Mouse (Mus musculus) brain, adult 2 months (tissue): ENCODE measurements around the gene Hk1.
A peak's percentile ranks its signal among the peaks of the same experiment; 100 is the strongest.

Experiments used
- DNase-seq: peaks from one replicate; pipeline ENCODE4 v3.0.0; 2011; ENCODE audit warnings: low read depth, low spot score

The Hk1 gene

GRCm38 (mm10) chr10:62321457-62321856, 58.3 kb downstream of the Hk1 start:
- peak; percentile 47 for DNase-seq

GRCm38 (mm10) chr10:62320402-62320978, 59.2 kb downstream of the Hk1 start:
- peak; percentile 99 for DNase-seq

GRCm38 (mm10) chr10:62319154-62319553, 60.6 kb downstream of the Hk1 start:
- DNase-seq, result peak; percentile 56

- no peak for DNase-seq
Measured at GRCm38 (mm10) chr10:62316467-62316866, 63.2 kb downstream of the Hk1 start.

- DNase-seq, result peak; percentile 66
Measured at GRCm38 (mm10) chr10:62313885-62314424, 65.8 kb downstream of the Hk1 start.

- no peak for DNase-seq
Measured at GRCm38 (mm10) chr10:62313140-62313539, 66.6 kb downstream of the Hk1 start.

GRCm38 (mm10) chr10:62311464-62311863, 68.2 kb downstream of the Hk1 start:
- no peak for DNase-seq

GRCm38 (mm10) chr10:62310259-62311039, 69.3 kb downstream of the Hk1 start:
- DNase-seq, result peak; percentile 78

- DNase-seq, result no peak
Measured at GRCm38 (mm10) chr10:62309593-62309992, 70.1 kb downstream of the Hk1 start.

GRCm38 (mm10) chr10:62308896-62309491, 70.7 kb downstream of the Hk1 start:
- DNase-seq, result no peak

- DNase-seq, result peak; percentile 29
Measured at GRCm38 (mm10) chr10:62306483-62306882, 73.2 kb downstream of the Hk1 start.

- peak; percentile 44 for DNase-seq
Measured at GRCm38 (mm10) chr10:62305090-62305489, 74.6 kb downstream of the Hk1 start.

GRCm38 (mm10) chr10:62300006-62300827, 79.5 kb downstream of the Hk1 start:
- DNase-seq, result peak; percentile 98

GRCm38 (mm10) chr10:62296086-62296872, 83.4 kb downstream of the Hk1 start:
- peak; percentile 58 for DNase-seq

GRCm38 (mm10) chr10:62294112-62294511, 85.6 kb downstream of the Hk1 start:
- peak; percentile 90 for DNase-seq

GRCm38 (mm10) chr10:62287460-62288124, 92.1 kb downstream of the Hk1 start:
- DNase-seq, result no peak

GRCm38 (mm10) chr10:62283206-62283792, 96.4 kb downstream of the Hk1 start:
- peak; percentile 37 for DNase-seq

- DNase-seq, result peak; percentile 55
Measured at GRCm38 (mm10) chr10:62282782-62283181, 96.9 kb downstream of the Hk1 start.

GRCm38 (mm10) chr10:62279671-62280070, 100.0 kb downstream of the Hk1 start:
- DNase-seq, result no peak

GRCm38 (mm10) chr10:62279066-62279465, 100.6 kb downstream of the Hk1 start:
- DNase-seq, result no peak
